Mouse (Mus musculus) lung, adult 2 months (tissue): ENCODE results near the gene Lbhd2.

Experiments used
- CTCF ChIP-seq: fragments of 200-500 bp; IDR thresholded peaks from 2 replicates; pipeline ENCODE4 v1.5.1; 2011; ENCODE audit warnings: mild to moderate bottlenecking, low read length, control low read depth; ENCODE audit not compliant: insufficient read depth
- POLR2A ChIP-seq: fragments of 200-500 bp; IDR thresholded peaks from 2 replicates; pipeline ENCODE4 v1.6.1; 2011; ENCODE audit warnings: low read depth, mild to moderate bottlenecking, control low read depth, low read length, borderline replicate concordance; ENCODE audit errors: extremely low read depth

DNA sequence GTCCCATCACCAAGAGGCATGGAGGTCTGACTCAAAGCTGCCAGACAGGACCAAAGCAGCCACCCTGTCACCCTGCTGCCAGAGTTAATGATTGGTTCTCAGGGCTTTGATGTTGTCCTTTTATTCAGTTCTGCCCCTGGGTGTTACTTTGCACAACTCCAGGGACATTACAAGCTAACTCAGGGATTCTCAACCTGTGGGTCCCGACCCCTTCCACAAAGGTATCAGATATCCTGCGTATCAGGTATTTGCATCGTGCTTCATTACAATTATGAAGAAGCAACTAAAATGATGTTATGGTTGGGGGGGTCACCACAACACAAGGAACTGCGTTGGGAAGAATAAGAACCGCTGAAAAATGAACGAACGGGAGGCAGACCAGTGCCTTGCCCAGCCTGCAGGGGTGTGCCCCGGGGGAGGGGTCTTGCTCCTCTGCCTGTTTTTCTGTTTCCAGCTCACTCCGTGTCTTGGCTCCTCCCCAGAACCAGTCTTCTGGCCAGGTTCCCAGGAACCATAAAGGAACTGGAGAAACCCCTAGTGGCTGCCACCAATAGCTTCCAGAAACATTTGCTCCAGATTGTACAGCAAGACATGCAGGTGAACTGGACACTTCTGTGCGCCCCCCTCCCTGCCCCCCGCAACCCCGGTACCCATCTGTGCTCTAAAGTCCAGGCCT, 21.0 kb downstream of the Lbhd2 start:
- TF ChIP-seq POLR2A = no peak
- TF ChIP-seq CTCF = no peak
